Mouse (Mus musculus) macrophage (primary cell): ENCODE data around the gene Xrn1. TPM values are rescaled to one million over a fixed set of nuclear protein-coding genes. Genes with fewer than 3 reads are reported as not detected.
A peak's percentile ranks its signal among the peaks of the same experiment; 100 is the strongest.
"Not testable (repeated sequence)": the region's sequence is repeated elsewhere in the genome, so short reads cannot be mapped to it uniquely, and the experiment has no call there.

Source experiments
- H3K27ac ChIP-seq: fragments of 350-480 bp; formaldehyde crosslinking; 2 replicates; pipeline ENCODE4 v1.9.0; 2021
- H3K36me3 ChIP-seq: fragments of 350-480 bp; formaldehyde crosslinking; 2 replicates; pipeline ENCODE4 v1.9.0; 2021; ENCODE audit errors: inconsistent target
- H3K4me3 ChIP-seq: fragments of 350-480 bp; formaldehyde crosslinking; 2 replicates; pipeline ENCODE4 v1.9.0; 2021; ENCODE audit errors: inconsistent target
- H3K79me2 ChIP-seq: fragments of 350-480 bp; formaldehyde crosslinking; 2 replicates; pipeline ENCODE4 v1.9.0; 2021; ENCODE audit errors: inconsistent target
- WGBS: methylation state at CpG from one replicate; pipeline ENCODE4 v1.1.7; 2026; ENCODE audit warnings: inconsistent platforms; ENCODE audit not compliant: missing documents; 5-methylcytosine and 5-hydroxymethylcytosine counted together
- polyA plus RNA-seq: library from polyadenylated mRNA; stranded (reverse); fragments of 250-400 nt; gene quantifications from 3 replicates; pipeline ENCODE4 v1.2.4, GENCODE M21; 2018; ENCODE audit warnings: inconsistent platforms
- total RNA-seq, 78 experiments: library from RNA; depleted of rRNA; stranded (reverse); fragments of 250-400 nt; gene quantifications; 1 replicate in 9 of 78; 2 replicates in 24 of 78; 3 replicates in 43 of 78; 4 replicates in 2 of 78; pipeline ENCODE4 v1.2.4; 2018; ENCODE audit warnings: inconsistent platforms in 56 of 78

The Xrn1 gene
- total RNA-seq (2018; cell fraction: chromatin; rRNA removed), result 100 to 1,000 TPM; 102 to 624 (median 216) TPM
- 10 to 100 TPM; 20.4 to 36.6 (median 25.0) TPM for total RNA-seq (2018; cell fraction: cytosol; rRNA removed)
- total RNA-seq (2018; cell fraction: nucleus; rRNA removed), result 100 to 1,000 TPM in 14 of 26 experiments, 10 to 100 TPM in 12; 49.8 to 348 (median 105) TPM
- polyA plus RNA-seq, result 9.2 to 14.6 TPM (median 11.2 TPM) in 3 replicates

DNA sequence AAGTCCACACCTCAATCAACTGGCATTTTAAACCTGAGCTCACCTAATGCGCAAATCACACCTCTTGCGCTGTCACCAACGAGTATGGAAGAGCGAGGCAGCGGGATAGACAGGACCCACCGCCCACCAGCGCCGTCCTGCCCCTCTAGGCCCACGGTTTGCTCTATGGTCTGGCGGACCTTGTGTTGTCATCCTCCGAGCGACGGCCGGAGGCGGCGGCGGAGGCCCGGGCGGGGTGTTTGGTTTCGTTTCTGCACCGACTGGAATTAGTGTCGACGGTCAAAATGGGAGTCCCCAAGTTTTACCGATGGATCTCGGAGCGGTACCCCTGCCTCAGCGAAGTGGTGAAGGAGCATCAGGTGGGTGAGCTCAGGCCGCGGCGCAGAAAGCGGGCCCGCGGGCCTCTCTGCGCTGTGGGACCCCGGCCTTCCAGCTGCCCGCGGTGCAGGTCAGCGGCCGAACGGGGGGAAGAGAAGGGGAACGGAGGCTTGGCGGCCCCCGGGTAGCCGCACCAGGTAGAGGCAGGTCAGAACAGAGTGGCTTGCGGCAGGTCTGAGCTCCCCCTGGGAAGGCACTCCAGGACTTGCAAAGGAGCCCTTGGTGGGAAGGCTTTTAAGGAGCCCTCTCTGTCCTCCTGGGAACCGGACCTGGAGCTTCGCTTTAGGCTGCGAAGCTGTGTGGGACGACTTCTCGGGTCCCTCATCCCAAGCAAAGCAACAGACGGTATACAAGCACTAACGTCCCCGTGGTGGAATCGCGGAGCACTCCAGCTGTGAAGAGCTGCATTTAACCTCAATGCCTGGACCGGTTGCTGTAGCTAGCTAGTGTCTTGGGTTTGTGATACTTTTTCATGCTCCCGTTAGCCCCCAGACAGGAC, at the start of gene Xrn1:
TSS of gene Xrn1 (plus strand) at position 176 of the 877 bp plus-strand sequence.
- Histone ChIP-seq H3K27ac (peak within 1 kb of the TSS; percentile 44), H3K36me3 (no peaks in the 10 kb centered on the region; the same call in 1 of the 2 replicates)
- WGBS, result under 1% methylated on average over 57 of the region's 57 CpGs

GRCm38 (mm10) chr9:95932855-95933254, 21.7 kb upstream of the Xrn1 start:
- no peak overlapping the region for H3K27ac ChIP-seq
- H3K79me2 ChIP-seq, result no peaks in the 10 kb centered on the region
- H3K36me3 ChIP-seq, result no peaks in the 10 kb centered on the region
- H3K4me3 ChIP-seq, result no peak overlapping the region

More for the DNA sequence above, at the start of gene Xrn1:
- peak within 1 kb of the TSS; percentile 82 for H3K4me3 ChIP-seq
- H3K79me2 ChIP-seq, result peaks cover 51% of the 10 kb centered on the region

- peaks cover 39% of the 10 kb centered on the region for H3K79me2 ChIP-seq
- WGBS, result 85% methylated on average over 2 of the region's 4 CpGs
- no peaks in the 10 kb centered on the region for H3K36me3 ChIP-seq
- no peak overlapping the region for H3K27ac ChIP-seq
- peak overlapping the region; percentile 82 for H3K4me3 ChIP-seq
These were observed 902 bp upstream of the Xrn1 start for GRCm38 (mm10) chr9:95953658-95954057.

- peaks cover 45% of the 10 kb centered on the region for H3K79me2 ChIP-seq
- peak overlapping the region; percentile 82 for H3K4me3 ChIP-seq
- no peaks in the 10 kb centered on the region; the same call in 1 of the 2 replicates for H3K36me3 ChIP-seq
- 1% methylated on average over 7 of the region's 7 CpGs for WGBS
- H3K27ac ChIP-seq, result peak overlapping the region; percentile 44; the same call in 1 of the 2 replicates
These were observed 355 bp upstream of the Xrn1 start for GRCm38 (mm10) chr9:95954226-95954584.

DNA sequence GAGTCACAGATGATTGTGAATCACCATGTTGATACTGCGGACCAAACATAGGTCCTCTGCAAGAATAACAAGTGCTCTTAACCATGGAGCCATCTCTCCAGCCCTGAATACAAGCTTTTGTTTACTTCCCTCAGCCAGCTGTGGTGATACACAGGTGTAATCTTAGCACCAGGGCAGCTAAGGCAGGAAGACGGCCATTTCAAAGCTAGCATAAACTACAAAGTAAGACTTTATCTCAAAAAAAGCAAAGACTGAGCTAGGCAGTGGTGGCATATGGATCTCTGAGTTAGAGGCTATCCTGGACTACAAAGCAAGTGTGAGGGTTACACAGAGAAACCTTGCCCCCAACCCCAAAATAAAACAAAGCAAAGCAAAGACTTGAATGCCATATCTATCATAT, 3.1 kb downstream of the Xrn1 start:
- 95% methylated on average over 2 of the region's 2 CpGs for WGBS
- no peak overlapping the region for H3K27ac ChIP-seq
- H3K36me3 ChIP-seq, result no peaks in the 10 kb centered on the region; the same call in 1 of the 2 replicates
- H3K4me3 ChIP-seq, result no peak overlapping the region
- H3K79me2 ChIP-seq, result peaks cover 79% of the 10 kb centered on the region

DNA sequence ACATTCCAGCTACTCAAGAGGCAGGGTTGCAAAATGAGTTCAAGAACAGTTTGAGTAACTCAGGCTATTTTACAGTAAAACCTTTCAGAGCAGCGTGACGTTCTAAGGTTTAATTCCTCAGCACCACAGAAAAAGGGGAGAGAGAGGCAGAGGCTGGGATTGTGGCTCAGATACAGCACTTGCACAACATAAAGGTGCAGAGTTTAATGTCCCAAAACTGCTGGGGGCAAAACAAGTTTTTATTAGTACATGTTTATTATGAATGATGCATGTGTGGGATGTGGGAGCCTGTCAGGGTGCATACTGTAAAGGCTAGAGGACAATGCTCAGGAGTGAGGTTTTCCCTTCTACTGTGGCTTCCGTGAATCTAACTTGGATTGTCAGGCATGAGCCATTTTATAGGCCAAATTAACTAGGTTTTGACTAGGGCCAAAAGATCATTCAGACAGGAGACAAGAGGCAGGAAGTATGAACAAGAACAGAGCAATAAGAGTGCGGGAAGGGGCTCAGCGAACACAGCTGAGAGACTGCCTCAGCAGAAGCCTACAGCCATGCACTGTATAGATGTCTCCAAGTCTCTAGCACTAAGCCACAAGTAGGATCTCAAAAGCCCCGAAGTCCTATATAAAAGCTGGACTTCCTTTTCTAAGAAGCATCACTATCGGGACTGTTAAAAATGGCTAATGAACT, 3.6 kb downstream of the Xrn1 start:
- Histone ChIP-seq H3K4me3 (no peak overlapping the region), H3K36me3 (no peaks in the 10 kb centered on the region; the same call in 1 of the 2 replicates), H3K79me2 (peaks cover 84% of the 10 kb centered on the region), H3K27ac (no peak overlapping the region)
- WGBS, result 95% methylated on average over 7 of the region's 7 CpGs

DNA sequence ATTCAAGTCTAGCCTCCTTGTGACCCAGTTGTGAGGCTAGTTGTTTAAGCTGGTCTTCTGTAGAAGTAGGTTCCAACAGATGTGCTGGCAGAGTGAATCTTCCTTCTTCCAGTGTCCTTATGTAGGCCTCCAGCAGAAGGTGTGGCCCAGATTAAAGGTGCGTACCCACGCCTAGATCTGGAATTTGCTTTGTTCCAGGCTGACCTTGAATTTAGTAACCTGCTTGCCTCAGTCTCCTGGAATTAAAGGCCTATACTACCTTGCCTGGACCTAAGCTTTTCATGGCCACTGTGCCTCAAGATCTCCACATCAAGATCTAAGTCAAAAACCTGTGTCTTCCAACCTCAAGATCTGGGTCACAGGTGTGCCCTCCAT, 4.2 kb downstream of the Xrn1 start:
- not testable (repeated sequence) for H3K36me3 ChIP-seq, H3K27ac ChIP-seq, H3K4me3 ChIP-seq
- peaks cover 90% of the 10 kb centered on the region for H3K79me2 ChIP-seq
- 96% methylated on average over 2 of the region's 2 CpGs for WGBS

DNA sequence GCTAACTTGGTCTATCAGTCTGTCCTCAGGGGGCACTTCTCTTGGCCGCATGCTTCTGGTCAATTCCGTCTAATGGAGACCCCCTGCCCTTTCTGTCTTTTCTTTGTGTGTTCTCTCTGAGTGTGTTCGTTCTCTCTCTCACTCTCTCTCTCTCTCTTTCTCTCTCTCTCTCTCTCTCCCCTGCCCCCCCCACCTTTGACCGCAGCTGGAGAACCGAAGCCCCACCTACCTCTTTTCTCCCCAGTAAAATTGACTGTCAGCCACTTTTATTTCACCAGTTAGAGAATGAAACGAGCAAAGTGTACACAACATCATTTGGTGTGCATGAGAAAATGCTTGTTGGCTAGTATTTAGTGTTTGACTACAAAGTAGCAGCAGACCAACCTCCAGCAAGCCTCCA, 4.7 kb downstream of the Xrn1 start:
- no peaks in the 10 kb centered on the region; the same call in 1 of the 2 replicates for H3K36me3 ChIP-seq
- H3K27ac ChIP-seq, result no peak overlapping the region
- H3K79me2 ChIP-seq, result peaks cover 90% of the 10 kb centered on the region
- WGBS, result 98% methylated on average over 6 of the region's 6 CpGs
- no peak overlapping the region for H3K4me3 ChIP-seq

DNA sequence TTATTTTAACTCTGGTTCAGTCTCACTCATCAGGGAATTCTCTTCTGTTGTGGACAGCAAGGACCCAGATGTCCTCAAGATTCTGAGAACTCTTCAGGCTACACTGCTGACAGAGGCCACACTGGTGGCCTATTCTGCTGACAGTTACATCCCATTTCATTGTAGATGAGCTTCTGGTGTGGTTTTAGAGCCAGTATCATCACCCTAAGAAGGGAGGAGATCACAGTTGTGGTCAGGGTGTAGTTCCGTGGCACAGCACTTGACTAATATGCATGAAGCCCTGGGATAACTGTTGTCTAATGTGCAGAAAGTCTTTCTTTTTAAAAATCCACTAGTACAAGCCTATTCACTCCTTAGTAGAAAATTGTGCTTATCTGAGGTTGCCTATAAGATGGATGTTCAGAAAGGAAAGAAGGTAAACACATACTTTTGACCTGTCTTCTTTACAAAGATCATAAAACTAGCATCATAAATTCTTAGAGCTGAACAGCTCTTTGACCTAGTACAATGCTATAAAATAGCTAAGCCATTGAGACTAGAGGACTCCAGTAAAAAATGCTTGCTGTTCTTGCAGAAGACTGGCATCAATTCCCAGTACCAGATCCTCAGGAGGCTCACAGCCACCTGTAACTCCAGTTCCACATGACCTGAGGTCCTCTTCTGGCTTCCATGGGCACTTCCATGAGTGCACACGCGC, 5.3 kb downstream of the Xrn1 start:
- WGBS, result 85% methylated on average over 2 of the region's 3 CpGs
- no peak overlapping the region for H3K27ac ChIP-seq
- H3K4me3 ChIP-seq, result no peak overlapping the region

DNA sequence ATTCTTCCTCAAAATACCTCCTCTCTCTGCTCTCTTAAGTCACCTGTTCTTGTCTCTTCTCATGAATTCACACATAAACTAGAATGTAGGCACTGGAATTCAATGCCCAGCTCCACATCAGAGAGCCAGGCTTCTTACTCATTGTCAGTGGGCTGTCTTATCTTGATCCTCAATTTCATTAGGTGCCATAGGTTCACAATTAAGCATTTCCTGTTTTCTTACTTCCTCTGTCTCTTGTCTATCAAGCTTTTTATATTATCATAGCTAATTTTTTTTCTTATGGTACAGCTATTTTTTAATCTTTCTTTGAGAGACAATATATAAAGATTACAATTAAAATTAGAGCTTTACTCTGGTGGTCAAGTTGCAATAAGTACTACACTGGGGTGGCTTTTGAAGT, 6.5 kb downstream of the Xrn1 start:
- peaks cover 14% of the 10 kb centered on the region for H3K36me3 ChIP-seq
- peaks cover 77% of the 10 kb centered on the region for H3K79me2 ChIP-seq
- no peak overlapping the region for H3K27ac ChIP-seq
- H3K4me3 ChIP-seq, result no peak overlapping the region

More for the DNA sequence above, 5.3 kb downstream of the Xrn1 start:
- peaks cover 88% of the 10 kb centered on the region for H3K79me2 ChIP-seq
- peaks cover 2% of the 10 kb centered on the region for H3K36me3 ChIP-seq

DNA sequence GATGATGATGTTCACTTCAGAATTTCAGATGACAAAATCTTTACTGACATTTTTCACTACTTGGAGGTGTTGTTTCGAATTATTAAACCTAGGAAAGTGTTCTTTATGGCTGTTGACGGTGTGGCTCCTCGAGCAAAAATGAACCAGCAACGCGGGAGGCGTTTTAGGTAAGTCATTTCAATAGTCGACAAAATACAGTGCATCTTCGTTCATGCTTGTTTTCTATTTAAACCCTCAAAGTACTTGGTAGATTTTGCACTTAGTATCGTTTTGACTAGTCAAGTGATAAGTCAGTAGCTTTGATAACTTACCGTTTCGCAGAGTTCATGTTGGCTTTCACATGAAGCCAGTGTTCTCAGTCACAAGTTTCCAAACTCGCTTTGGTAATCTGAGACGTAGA, 9.5 kb downstream of the Xrn1 start:
- WGBS, result 95% methylated on average over 13 of the region's 13 CpGs
- peaks cover 47% of the 10 kb centered on the region for H3K79me2 ChIP-seq
- H3K4me3 ChIP-seq, result no peak overlapping the region
- peaks cover 23% of the 10 kb centered on the region for H3K36me3 ChIP-seq
- H3K27ac ChIP-seq, result no peak overlapping the region

DNA sequence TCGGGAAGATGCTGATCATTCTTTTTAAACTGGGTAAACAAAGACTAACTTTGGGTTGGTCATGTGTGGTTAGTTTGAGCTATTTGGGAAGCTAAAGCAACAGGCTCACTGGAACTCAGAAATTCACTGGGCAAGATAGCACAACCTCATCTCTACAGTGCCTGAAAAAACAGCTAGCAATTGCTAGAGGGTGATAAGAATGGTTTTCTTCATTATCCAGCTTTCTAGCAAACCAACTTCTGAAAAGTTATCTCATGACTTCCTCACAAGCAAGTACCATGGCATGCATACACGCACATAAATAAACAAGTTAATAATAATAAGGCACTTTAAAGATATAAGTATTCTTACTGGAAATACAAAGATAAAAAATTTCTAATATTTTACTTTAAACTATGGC, 23.7 kb downstream of the Xrn1 start:
- Histone ChIP-seq H3K27ac (no peak overlapping the region), H3K4me3 (no peak overlapping the region), H3K36me3 (peaks cover 95% of the 10 kb centered on the region), H3K79me2 (no peaks in the 10 kb centered on the region)
- 94% methylated on average over 2 of the region's 2 CpGs for WGBS

- WGBS, result 95% methylated on average over 5 of the region's 6 CpGs
- Histone ChIP-seq H3K36me3 (peaks cover 95% of the 10 kb centered on the region), H3K4me3 (no peak overlapping the region)
These were observed 25.3 kb downstream of the Xrn1 start for GRCm38 (mm10) chr9:95979896-95980295.

DNA sequence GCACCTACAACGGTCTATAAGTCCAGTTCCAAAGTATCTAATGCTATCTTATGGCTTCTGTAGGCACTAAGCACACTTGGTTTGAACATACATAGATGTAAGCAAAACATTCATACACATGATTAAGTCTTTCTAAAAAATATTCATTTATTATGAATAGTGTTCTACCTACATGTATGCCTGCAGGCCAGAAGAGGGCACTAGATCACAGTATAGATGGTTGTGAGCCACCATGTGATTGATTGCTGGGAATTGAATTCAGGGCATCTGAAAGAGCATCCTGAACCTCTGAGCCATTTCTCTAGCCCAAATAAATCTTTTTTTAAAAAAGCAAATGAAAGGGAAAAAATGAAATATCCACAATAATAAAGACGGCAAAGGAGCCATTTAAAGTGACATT, 37.7 kb downstream of the Xrn1 start:
- Histone ChIP-seq H3K4me3 (no peak overlapping the region), H3K27ac (no peak overlapping the region), H3K79me2 (no peaks in the 10 kb centered on the region), H3K36me3 (peaks cover 77% of the 10 kb centered on the region)
- WGBS, result 100% methylated on average over 2 of the region's 2 CpGs

More at GRCm38 (mm10) chr9:95979896-95980295, 25.3 kb downstream of the Xrn1 start:
- no peak overlapping the region for H3K27ac ChIP-seq
- H3K79me2 ChIP-seq, result no peaks in the 10 kb centered on the region
